Mouse (Mus musculus) hindbrain, embryonic 15.5 days (tissue): ENCODE measurements at regions not wholly inside any gene's neighbourhood (a gene's known extent, or its start where the extent isn't known, plus 50 kb on each side); places are given as distances from the start of the nearest gene placed in this dataset.

ENCODE experiments used
- ATAC-seq: fragments of 200-750 bp; cut with Nextera tagmentation; 2 replicates; pipeline ENCODE4 v1.8.0; 2017; ENCODE audit warnings: low read depth, moderate number of reproducible peaks, moderate TSS enrichment; ENCODE audit not compliant: low FRiP score
- H3K27ac ChIP-seq: fragments of 300-500 bp; sonication (generic); replicated peaks from 2 replicates; pipeline ENCODE4 v1.5.1; 2015; ENCODE audit warnings: mild to moderate bottlenecking, inconsistent platforms
- H3K27me3 ChIP-seq: fragments of 300-500 bp; sonication (generic); 2 replicates; pipeline ENCODE4 v1.6.1; 2015; ENCODE audit warnings: control low read depth, inconsistent platforms
- H3K36me3 ChIP-seq: fragments of 300-500 bp; sonication (generic); 2 replicates; pipeline ENCODE4 v1.6.1; 2015; ENCODE audit warnings: control low read depth, inconsistent platforms
- H3K4me1 ChIP-seq: fragments of 300-500 bp; sonication (generic); replicated peaks from 2 replicates; pipeline ENCODE4 v1.6.1; 2015; ENCODE audit warnings: control low read depth, inconsistent platforms
- H3K4me2 ChIP-seq: fragments of 300-500 bp; sonication (generic); 2 replicates; pipeline ENCODE4 v1.6.1; 2015; ENCODE audit warnings: moderate library complexity, mild to moderate bottlenecking, inconsistent platforms
- H3K4me3 ChIP-seq: fragments of 300-500 bp; sonication (generic); 2 replicates; pipeline ENCODE4 v1.5.1; 2015; ENCODE audit warnings: mild to moderate bottlenecking, inconsistent platforms
- H3K9ac ChIP-seq: fragments of 300-500 bp; sonication (generic); 2 replicates; pipeline ENCODE4 v1.6.1; 2015; ENCODE audit warnings: inconsistent platforms
- H3K9me3 ChIP-seq: fragments of 300-500 bp; sonication (generic); 2 replicates; pipeline ENCODE4 v1.6.1; 2016; ENCODE audit warnings: control low read depth, inconsistent platforms
- WGBS: fragments of 180-500 bp; shearing (Covaris S2); methylation state at CpG from one replicate; pipeline ENCODE4 v1.1.7; 2015; 5-methylcytosine and 5-hydroxymethylcytosine counted together

DNA sequence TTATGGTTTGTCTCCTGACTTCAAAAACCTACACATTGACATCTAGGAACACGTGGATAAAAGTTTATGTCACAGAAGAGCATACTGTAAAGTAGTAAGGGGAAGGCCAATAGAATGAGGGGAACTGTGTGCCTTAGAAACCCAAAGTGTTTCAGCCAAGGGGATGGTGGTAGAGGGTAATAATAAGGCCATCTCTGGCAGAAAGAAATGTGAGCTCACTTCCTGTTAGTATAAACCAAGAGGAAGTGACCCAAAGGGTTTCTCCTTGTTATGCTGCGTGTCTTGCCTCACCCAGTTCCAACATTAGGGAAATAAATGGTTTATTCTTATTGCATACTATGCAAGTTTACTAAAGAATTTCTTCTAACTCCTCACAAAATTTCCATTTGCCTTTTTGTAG, 2982.4 kb upstream of the Lrrc6 start:
- H3K9me3 ChIP-seq, result no peaks in the 10 kb centered on the region
- WGBS, result 82% methylated on average over 2 of the region's 2 CpGs
- no peaks in the 10 kb centered on the region for H3K27me3 ChIP-seq
- no peak overlapping the region for H3K9ac ChIP-seq
- H3K27ac ChIP-seq, result no peak overlapping the region
- no peak overlapping the region for H3K4me2 ChIP-seq
- ATAC-seq, result no peak
- no peaks in the 10 kb centered on the region for H3K36me3 ChIP-seq
- H3K4me1 ChIP-seq, result no peaks in the 10 kb centered on the region
- no peak overlapping the region for H3K4me3 ChIP-seq

DNA sequence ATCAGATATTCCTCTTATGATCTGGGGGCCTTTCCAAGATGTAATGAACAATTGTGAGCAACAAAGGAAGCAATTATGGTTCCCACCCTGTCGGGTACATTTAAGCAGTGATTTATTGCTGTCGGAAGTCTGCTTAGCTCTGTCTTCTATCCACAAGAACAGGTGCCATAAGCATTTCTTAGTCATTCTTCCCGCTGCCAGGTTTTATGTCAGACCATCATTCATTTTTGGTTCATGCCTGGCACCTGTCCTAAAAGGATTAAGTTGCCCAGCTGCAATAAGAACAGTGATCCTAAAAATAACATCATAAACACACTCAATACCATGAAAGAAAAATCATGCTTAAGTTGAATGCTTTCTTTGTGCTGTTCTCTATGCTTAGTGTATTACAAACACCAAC, 2980.4 kb upstream of the Lrrc6 start:
- Histone ChIP-seq H3K4me3 (no peak overlapping the region), H3K27me3 (no peaks in the 10 kb centered on the region), H3K9ac (no peak overlapping the region), H3K9me3 (no peaks in the 10 kb centered on the region), H3K4me1 (no peaks in the 10 kb centered on the region), H3K27ac (no peak overlapping the region), H3K4me2 (no peak overlapping the region), H3K36me3 (no peaks in the 10 kb centered on the region)
- 64% methylated on average over 3 of the region's 3 CpGs for WGBS
- no peak for ATAC-seq

- no peak overlapping the region for H3K4me3 ChIP-seq
- ATAC-seq, result no peak
Measured at GRCm38 (mm10) chr15:69477050-69477449, 2976.3 kb upstream of the Lrrc6 start.

GRCm38 (mm10) chr15:69469566-69469965, 2968.9 kb upstream of the Lrrc6 start:
- WGBS, result 81% methylated on average over 1 of the region's 1 CpGs
- no peak overlapping the region for H3K4me2 ChIP-seq
- H3K9me3 ChIP-seq, result no peaks in the 10 kb centered on the region
- H3K27me3 ChIP-seq, result no peaks in the 10 kb centered on the region
- H3K9ac ChIP-seq, result no peak overlapping the region
- no peaks in the 10 kb centered on the region for H3K36me3 ChIP-seq
- no peak for ATAC-seq
- H3K4me3 ChIP-seq, result no peak overlapping the region
- no peaks in the 10 kb centered on the region for H3K4me1 ChIP-seq
- H3K27ac ChIP-seq, result no peak overlapping the region

More at GRCm38 (mm10) chr15:69477050-69477449, 2976.3 kb upstream of the Lrrc6 start:
- Histone ChIP-seq H3K36me3 (no peaks in the 10 kb centered on the region), H3K27ac (no peak overlapping the region), H3K9me3 (no peaks in the 10 kb centered on the region), H3K27me3 (no peaks in the 10 kb centered on the region), H3K9ac (no peak overlapping the region), H3K4me1 (no peaks in the 10 kb centered on the region), H3K4me2 (no peak overlapping the region)
- WGBS, result 91% methylated on average over 3 of the region's 3 CpGs

DNA sequence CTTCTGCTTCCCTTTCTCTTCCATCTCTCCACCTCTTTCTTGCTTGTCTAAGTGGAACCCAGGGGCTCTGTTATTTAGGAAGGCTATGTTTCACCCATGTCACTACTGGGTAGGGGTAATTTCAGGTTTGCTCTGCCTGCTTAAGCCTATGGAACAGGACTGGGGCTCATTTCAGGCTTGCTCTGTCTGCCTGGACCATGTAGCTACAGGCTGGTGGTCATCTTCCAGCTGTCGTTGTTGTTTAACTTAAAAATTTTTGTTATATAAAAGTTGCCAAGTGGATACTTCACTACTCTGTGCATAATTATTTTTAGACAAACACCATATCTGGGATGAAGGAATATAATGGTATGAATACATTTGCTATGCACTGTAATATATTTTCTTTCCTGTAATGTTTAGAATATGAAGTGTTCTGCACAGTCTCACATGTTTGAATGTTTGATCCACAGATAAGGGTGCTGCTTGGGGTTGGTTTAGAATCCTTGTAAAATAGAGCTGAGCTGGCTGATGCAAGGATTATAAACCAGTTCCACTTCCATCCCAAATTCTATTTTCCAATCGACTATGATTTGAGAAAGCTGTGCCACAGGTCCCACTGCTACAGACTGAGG, 2960.0 kb upstream of the Lrrc6 start:
- no peak overlapping the region for H3K27ac ChIP-seq
- no peaks in the 10 kb centered on the region for H3K27me3 ChIP-seq
- H3K4me3 ChIP-seq, result no peak overlapping the region
- no peak overlapping the region for H3K4me2 ChIP-seq
- H3K36me3 ChIP-seq, result no peaks in the 10 kb centered on the region
- ATAC-seq, result no peak
- no peaks in the 10 kb centered on the region for H3K4me1 ChIP-seq
- WGBS, result 90% methylated on average over 2 of the region's 2 CpGs
- no peaks in the 10 kb centered on the region for H3K9me3 ChIP-seq
- H3K9ac ChIP-seq, result no peak overlapping the region

GRCm38 (mm10) chr15:69457473-69457872, 2956.8 kb upstream of the Lrrc6 start:
- Histone ChIP-seq H3K27ac (no peak overlapping the region), H3K4me1 (no peaks in the 10 kb centered on the region), H3K9ac (no peak overlapping the region), H3K4me3 (no peak overlapping the region), H3K9me3 (no peaks in the 10 kb centered on the region), H3K4me2 (no peak overlapping the region), H3K27me3 (no peaks in the 10 kb centered on the region), H3K36me3 (no peaks in the 10 kb centered on the region)
- 76% methylated on average over 4 of the region's 4 CpGs for WGBS
- ATAC-seq, result no peak

DNA sequence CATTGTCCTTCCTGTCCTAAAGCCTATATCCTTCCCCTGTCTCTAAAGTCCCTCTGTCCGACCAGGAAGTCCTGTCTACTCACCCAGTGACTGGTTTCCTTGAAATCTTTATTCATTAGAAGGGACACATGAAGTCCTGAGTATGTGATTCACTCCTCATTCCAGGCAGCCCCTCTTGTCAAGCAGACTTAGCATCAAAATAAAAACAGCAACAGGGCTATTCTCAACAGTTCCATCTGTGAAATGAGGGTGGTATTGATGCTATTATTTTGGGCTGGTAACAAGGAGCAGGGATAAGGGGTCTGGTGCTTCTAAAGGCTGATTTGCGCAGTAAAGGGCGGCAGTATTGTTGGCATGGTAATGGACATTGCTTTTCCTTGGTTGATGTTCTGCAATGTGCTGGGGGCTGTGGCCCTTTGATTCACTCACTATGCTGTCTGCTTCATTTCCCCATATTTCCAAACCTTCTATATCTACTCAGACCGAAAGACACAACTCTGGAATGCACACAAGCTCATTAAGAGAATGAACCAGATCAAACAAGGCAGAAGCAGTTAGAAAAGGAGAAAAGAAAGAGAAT, 2955.6 kb upstream of the Lrrc6 start:
- Histone ChIP-seq H3K36me3 (no peaks in the 10 kb centered on the region), H3K9me3 (no peaks in the 10 kb centered on the region), H3K9ac (no peak overlapping the region), H3K4me1 (no peaks in the 10 kb centered on the region), H3K4me3 (no peak overlapping the region), H3K4me2 (no peak overlapping the region), H3K27ac (no peak overlapping the region), H3K27me3 (no peaks in the 10 kb centered on the region)
- ATAC-seq, result no peak
- 81% methylated on average over 4 of the region's 4 CpGs for WGBS

- Histone ChIP-seq H3K27ac (no peak overlapping the region), H3K9me3 (no peaks in the 10 kb centered on the region), H3K27me3 (no peaks in the 10 kb centered on the region), H3K36me3 (no peaks in the 10 kb centered on the region), H3K4me1 (no peaks in the 10 kb centered on the region), H3K9ac (no peak overlapping the region), H3K4me3 (no peak overlapping the region), H3K4me2 (no peak overlapping the region)
- WGBS, result 83% methylated on average over 3 of the region's 3 CpGs
- ATAC-seq, result no peak
Measured at GRCm38 (mm10) chr15:69441008-69441407, 2940.3 kb upstream of the Lrrc6 start.

DNA sequence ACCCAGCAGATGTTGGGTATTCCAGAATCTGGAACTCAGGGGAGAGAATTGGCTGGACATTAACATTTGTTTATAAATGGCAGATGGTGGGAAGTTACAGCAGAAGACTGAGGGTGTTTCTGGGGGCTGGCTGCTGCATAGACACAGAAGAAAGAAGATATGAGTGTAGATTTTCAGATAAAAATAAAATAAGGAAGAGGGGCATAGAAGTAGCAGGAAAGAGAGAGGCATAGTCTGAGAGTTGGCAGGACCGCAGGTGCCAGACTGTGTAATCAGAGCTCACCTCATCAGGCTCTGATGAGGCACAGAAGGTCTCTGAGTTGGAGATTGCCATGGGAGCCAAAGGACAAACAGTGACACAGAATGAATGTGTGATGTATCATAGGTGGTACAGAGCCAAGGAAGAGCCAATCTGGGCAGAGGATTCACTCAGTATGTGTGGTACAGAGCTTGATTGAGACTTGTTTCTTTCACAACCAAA, 2912.9 kb upstream of the Lrrc6 start:
- Histone ChIP-seq H3K4me1 (no peaks in the 10 kb centered on the region), H3K9me3 (no peaks in the 10 kb centered on the region), H3K27me3 (no peaks in the 10 kb centered on the region), H3K9ac (no peak overlapping the region), H3K36me3 (no peaks in the 10 kb centered on the region), H3K27ac (no peak overlapping the region), H3K4me2 (no peak overlapping the region), H3K4me3 (no peak overlapping the region)
- ATAC-seq, result no peak
- 84% methylated on average over 1 of the region's 1 CpGs for WGBS

DNA sequence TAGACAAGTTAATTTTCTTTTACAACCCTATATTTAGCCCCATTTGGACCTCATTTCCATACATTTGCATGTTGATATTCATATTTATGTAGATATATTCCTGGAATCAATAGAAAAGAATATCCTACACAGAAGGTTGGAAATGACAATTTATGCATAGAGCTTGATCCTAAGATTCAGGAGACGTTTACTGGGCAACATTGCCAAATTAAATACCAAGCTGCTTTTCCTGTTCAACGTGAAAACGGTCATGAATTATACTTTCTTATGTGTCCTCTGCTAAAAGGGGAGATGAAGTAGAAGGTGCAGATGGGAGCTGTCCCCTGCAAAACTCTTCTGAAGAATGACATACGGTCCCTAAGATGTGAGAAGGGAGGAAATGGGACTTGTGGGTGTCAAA, 2888.9 kb upstream of the Lrrc6 start:
- Histone ChIP-seq H3K9me3 (no peaks in the 10 kb centered on the region), H3K9ac (no peak overlapping the region), H3K27me3 (no peaks in the 10 kb centered on the region), H3K27ac (no peak overlapping the region), H3K4me2 (no peak overlapping the region), H3K4me3 (no peak overlapping the region), H3K4me1 (no peaks in the 10 kb centered on the region), H3K36me3 (no peaks in the 10 kb centered on the region)
- ATAC-seq, result no peak
- 75% methylated on average over 4 of the region's 4 CpGs for WGBS

DNA sequence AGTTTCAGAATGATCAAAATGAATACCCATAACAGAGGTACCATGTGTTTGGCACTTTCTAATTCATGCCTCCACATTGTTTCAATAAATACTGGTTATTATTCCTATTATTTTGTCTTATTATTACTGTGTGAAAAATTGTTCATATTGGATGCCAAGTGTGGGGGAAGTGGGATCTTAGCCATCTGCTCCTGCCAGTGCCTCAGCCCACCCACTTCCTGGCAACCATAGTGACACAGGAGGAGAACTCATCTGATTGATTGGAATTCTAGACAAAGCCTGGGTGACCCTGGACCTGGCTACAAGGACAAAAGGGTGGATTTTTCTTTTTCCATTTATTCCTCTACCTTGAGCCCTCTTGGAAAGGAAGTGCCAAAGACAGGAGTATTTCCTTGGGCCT, 2886.8 kb upstream of the Lrrc6 start:
- H3K36me3 ChIP-seq, result no peaks in the 10 kb centered on the region
- no peak overlapping the region for H3K4me3 ChIP-seq
- H3K27me3 ChIP-seq, result no peaks in the 10 kb centered on the region
- H3K9me3 ChIP-seq, result no peaks in the 10 kb centered on the region
- no peak overlapping the region for H3K9ac ChIP-seq
- H3K4me2 ChIP-seq, result no peak overlapping the region
- no peak for ATAC-seq
- no peak overlapping the region for H3K27ac ChIP-seq
- H3K4me1 ChIP-seq, result no peaks in the 10 kb centered on the region

DNA sequence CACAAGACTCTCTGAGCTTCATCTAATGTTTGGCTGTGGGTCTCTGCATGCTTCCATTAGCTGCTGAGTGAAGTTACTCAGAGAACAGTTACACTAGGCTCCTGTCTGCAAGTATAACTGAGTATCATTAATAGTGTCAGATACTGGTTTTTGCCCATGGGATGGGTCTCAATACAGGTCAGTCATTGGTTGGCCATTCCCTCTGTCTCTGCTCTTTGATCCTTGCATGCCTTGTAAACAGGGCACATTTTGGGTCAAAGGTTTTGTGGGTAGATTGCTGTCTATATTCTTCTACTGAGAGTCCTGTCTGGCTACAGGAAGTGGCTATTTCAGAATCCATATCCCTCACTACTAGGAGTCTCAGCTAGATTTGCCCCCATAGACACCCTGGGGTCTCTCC, 2864.7 kb upstream of the Lrrc6 start:
- no peaks in the 10 kb centered on the region for H3K9me3 ChIP-seq
- no peak overlapping the region for H3K27ac ChIP-seq
- H3K9ac ChIP-seq, result no peak overlapping the region
- no peak overlapping the region for H3K4me3 ChIP-seq
- H3K27me3 ChIP-seq, result no peaks in the 10 kb centered on the region
- no peak overlapping the region for H3K4me2 ChIP-seq
- no peaks in the 10 kb centered on the region for H3K36me3 ChIP-seq
- ATAC-seq, result no peak
- no peaks in the 10 kb centered on the region for H3K4me1 ChIP-seq
